Mouse (Mus musculus) heart, postnatal 10 days (tissue): Measurements from ENCODE around the gene Hinfp. TPM values are rescaled to one million over a fixed set of nuclear protein-coding genes. Genes with fewer than 3 reads are reported as not detected.

Experiments
- DNase-seq, 2 experiments: peaks; one replicate each; pipeline ENCODE4 v3.0.0; 2021
- intact Hi-C: fragments of 180-260 bp; cut with DNase I; formaldehyde crosslinking; loops from one replicate; pipeline ENCODE4 v1.15.1; 2025
- microRNA-seq, 2 experiments: library from miRNA; unstranded; fragments of <30 nt; microRNA quantifications; one replicate each; pipeline ENCODE4 v1.2.0; 2022
- total RNA-seq, 2 experiments: library from RNA; stranded (reverse); gene quantifications; 2 replicates each; pipeline ENCODE4 v1.2.3; 2021

Hinfp gene
- total RNA-seq, 2 experiments from 2014 or later: 10.0 to 11.1 TPM

GRCm38 (mm10) chr9:44267319-44268026 is 38.0 kb downstream of the Hinfp start:
- intact Hi-C loops: loop anchor here (1.0 to 2.0 kb wide), 2 partner anchors 17 to 37 kb away; partner anchors contain the start of gene Pdzd3
- peak; percentile 31 to 60 for DNase-seq

- DNase-seq: no peak
- intact Hi-C loops: no loop called here
Observed at GRCm38 (mm10) chr9:44266478-44267226, 38.8 kb downstream of the Hinfp start.

- intact Hi-C loops: no loop called here
- no peak for DNase-seq
Observed at GRCm38 (mm10) chr9:44261388-44261787, 44.1 kb downstream of the Hinfp start.

GRCm38 (mm10) chr9:44259014-44259413 is 46.5 kb downstream of the Hinfp start:
- DNase-seq: no peak
- intact Hi-C loops: no loop called here

GRCm38 (mm10) chr9:44256213-44256612 is 49.3 kb downstream of the Hinfp start:
- intact Hi-C loops: no loop called here
- DNase-seq: no peak

GRCm38 (mm10) chr9:44255136-44255521 is 50.3 kb downstream of the Hinfp start:
- intact Hi-C loops: no loop called here

GRCm38 (mm10) chr9:44254508-44255135 is 50.8 kb downstream of the Hinfp start:
- no peak for DNase-seq
- intact Hi-C loops: no loop called here

More at GRCm38 (mm10) chr9:44255136-44255521, 50.3 kb downstream of the Hinfp start:
- DNase-seq: no peak

- intact Hi-C loops: no loop called here
Observed at GRCm38 (mm10) chr9:44253441-44253840, 52.0 kb downstream of the Hinfp start.

GRCm38 (mm10) chr9:44251314-44251713 is 54.2 kb downstream of the Hinfp start, which contains the start of gene Pdzd3:
Gene Pdzd3, minus strand, starts transcription at chr9:44251471.
- intact Hi-C loops: loop anchor here (2.0 kb wide), 1 partner anchor 17 kb away; the partner anchor contains the start of gene Nlrx1
- no peak for DNase-seq

More at GRCm38 (mm10) chr9:44253441-44253840, 52.0 kb downstream of the Hinfp start:
- DNase-seq: no peak

GRCm38 (mm10) chr9:44250445-44250844 is 55.0 kb downstream of the Hinfp start:
- intact Hi-C loops: loop anchor here (2.0 kb wide), 1 partner anchor 18 kb away; the partner anchor contains the start of gene Nlrx1
- no peak for DNase-seq

GRCm38 (mm10) chr9:44249181-44250146 is 56.0 kb downstream of the Hinfp start:
- DNase-seq: peak; percentile 79 to 83
- intact Hi-C loops: loop anchor here (2.0 to 5.0 kb wide), 2 partner anchors 19 to 143 kb away; partner anchors contain the start of gene Nlrx1

- no peak for DNase-seq
- intact Hi-C loops: loop anchor here (5.0 kb wide), 1 partner anchor 144 kb away; no protein-coding TSS in a partner anchor
Observed at GRCm38 (mm10) chr9:44247907-44248306, 57.6 kb downstream of the Hinfp start.

- intact Hi-C loops: no loop called here
- DNase-seq: no peak
Observed at GRCm38 (mm10) chr9:44243621-44244020, 61.9 kb downstream of the Hinfp start.

Small RNAs within 50 kb of the gene (microRNA-seq; reads per million reads assigned to microRNA genes)
- 0 reads per million in 2 experiments for gene Gm44335

Other genes with a start within 250 kb of the Hinfp start
- gene Usp2, start 238.7 kb downstream of the Hinfp start, total RNA-seq: 100 to 1,000 TPM; 102 to 150 TPM
- gene Mfrp, start 203.9 kb downstream of the Hinfp start, total RNA-seq: not detected
- 10 to 100 TPM; 15.5 to 21.3 TPM for gene C1qtnf5, start 198.4 kb downstream of the Hinfp start, total RNA-seq
- under 1 TPM; 0.10 to 0.12 TPM for gene Gm49380, start 192.2 kb downstream of the Hinfp start, total RNA-seq
- gene Rnf26, start 192.2 kb downstream of the Hinfp start, total RNA-seq: 10 to 100 TPM; 18.1 TPM
- gene Mcam, start 171.2 kb downstream of the Hinfp start, total RNA-seq: 100 to 1,000 TPM; 147 to 156 TPM
- 10 to 100 TPM; 30.9 to 31.3 TPM for gene Cbl, start 71.6 kb downstream of the Hinfp start, total RNA-seq
- gene Ccdc153, start 65.0 kb downstream of the Hinfp start, total RNA-seq: not detected
- gene Pdzd3, start 54.2 kb downstream of the Hinfp start, total RNA-seq: 1 to 10 TPM; 2.3 to 3.3 TPM
- gene Nlrx1, start 37.1 kb downstream of the Hinfp start, total RNA-seq: 10 to 100 TPM; 14.9 to 18.3 TPM
- 1 to 10 TPM; 1.0 to 1.5 TPM for gene Abcg4, start 17.1 kb downstream of the Hinfp start, total RNA-seq
- 10 to 100 TPM; 14.2 to 17.6 TPM for gene C2cd2l, start 14.6 kb upstream of the Hinfp start, total RNA-seq
- 10 to 100 TPM; 21.1 to 25.2 TPM for gene Dpagt1, start 20.3 kb upstream of the Hinfp start, total RNA-seq
- 10 to 100 TPM; 54.1 to 57.9 TPM for gene H2afx, start 29.0 kb upstream of the Hinfp start, total RNA-seq
- gene Hmbs, start 38.6 kb upstream of the Hinfp start, total RNA-seq: 10 to 100 TPM; 54.2 to 55.2 TPM
- 10 to 100 TPM; 22.4 to 22.8 TPM for gene Vps11, start 56.0 kb upstream of the Hinfp start, total RNA-seq
- 10 to 100 TPM; 35.8 to 45.7 TPM for gene Hyou1, start 73.8 kb upstream of the Hinfp start, total RNA-seq
- 10 to 100 TPM; 29.2 to 31.6 TPM for gene Slc37a4, start 91.2 kb upstream of the Hinfp start, total RNA-seq
- 1,000 to 10,000 TPM; 1,003 to 1,015 TPM for gene Rps25, start 101.5 kb upstream of the Hinfp start, total RNA-seq
- 10 to 100 TPM; 34.8 to 42.5 TPM for gene Trappc4, start 101.9 kb upstream of the Hinfp start, total RNA-seq
- gene Ccdc84, start 112.9 kb upstream of the Hinfp start, total RNA-seq: 10 to 100 TPM; 11.6 to 12.0 TPM
- not detected for gene Foxr1, start 135.5 kb upstream of the Hinfp start, total RNA-seq
- not detected for gene Upk2, start 149.3 kb upstream of the Hinfp start, total RNA-seq
- gene Bcl9l, start 177.2 kb upstream of the Hinfp start, total RNA-seq: 10 to 100 TPM; 66.8 to 73.0 TPM